Mouse (Mus musculus) CD4-positive, CD25-positive, alpha-beta regulatory T cell, adult 2 months (primary cell): ENCODE results near the gene Adamts15.
A peak's percentile ranks its signal among the peaks of the same experiment; 100 is the strongest.

Source experiments
- DNase-seq: peaks from one replicate; pipeline ENCODE4 v3.0.0-alpha.2; 2012; ENCODE audit warnings: low read depth, low spot score

The Adamts15 gene

DNA sequence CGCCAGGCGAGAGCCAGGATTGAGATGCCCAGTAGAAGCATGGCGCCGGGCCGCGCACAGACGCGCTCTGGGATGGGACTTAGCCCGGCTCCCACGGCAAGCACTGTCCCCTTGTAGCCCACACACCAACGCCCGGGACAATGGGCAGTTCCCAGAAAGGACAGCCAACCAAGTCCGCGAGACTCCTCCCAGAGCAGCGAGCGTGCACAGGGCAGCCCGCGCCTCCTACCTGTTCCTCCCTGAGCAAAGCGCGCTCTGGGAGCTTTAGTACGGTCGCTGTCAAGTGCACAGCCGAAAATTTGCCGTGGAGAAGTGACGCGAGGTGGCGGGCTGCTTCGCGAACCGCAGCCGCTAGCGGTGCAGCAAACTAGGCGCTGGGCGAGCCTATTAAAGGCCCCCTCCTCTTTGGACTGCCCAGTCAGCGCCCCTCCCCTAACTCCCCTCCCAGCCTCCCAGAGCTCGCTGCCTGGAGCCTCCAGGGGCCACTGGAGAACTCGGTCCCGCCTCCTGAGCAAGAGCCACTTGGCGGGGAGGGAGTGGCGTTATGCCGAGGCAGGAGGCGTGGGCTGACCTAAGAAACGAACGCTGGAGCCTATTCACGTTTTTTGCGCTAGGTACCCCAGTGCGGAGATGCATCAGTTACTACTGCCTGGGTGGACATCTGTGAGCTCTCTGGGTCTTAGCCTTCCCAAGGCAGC lies at the start of gene Adamts15:
TSS of gene Adamts15 (minus strand) at position 256 of the 698 bp plus-strand sequence.
- DNase-seq: no peak

DNA sequence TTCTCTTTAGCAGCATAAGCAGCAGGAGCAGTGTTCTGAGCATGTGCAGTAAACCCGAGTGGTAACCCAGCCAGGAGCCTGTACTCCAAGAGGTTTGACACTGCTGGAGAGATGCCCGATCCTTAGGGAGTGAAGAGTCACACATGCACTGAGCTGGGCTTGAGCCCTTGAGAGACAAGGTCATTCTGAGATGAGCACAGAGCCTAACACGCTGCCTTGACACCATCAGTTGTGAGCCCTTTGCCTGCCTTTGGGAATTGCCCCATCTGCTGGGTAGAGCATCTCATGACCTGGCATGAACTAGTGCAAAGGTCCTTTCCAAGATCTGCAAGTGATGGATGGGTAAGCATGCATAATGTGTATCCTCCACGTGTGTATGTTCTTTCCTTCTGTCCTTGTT lies 49.7 kb upstream of the Adamts15 start:
- DNase-seq: no peak

DNA sequence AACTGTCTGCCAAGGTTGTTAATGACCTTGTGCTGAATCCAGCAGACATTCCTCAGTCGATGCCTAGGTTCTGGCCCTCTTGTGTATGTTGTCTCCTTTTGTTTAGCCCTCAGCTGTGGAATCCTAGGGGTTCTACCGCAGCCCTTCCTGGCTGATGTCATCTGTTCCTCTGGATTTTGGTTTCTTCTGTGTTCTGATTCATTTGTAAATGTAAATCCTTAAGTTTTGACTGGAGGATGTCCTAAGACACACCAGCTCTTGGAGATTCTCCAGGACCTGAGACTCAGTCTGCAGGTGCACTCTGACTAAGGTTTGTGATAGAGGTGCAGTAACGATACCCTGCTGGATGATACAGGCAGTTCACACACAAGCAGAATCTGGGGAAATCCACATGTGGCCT lies 47.7 kb upstream of the Adamts15 start:
- no peak for DNase-seq

DNA sequence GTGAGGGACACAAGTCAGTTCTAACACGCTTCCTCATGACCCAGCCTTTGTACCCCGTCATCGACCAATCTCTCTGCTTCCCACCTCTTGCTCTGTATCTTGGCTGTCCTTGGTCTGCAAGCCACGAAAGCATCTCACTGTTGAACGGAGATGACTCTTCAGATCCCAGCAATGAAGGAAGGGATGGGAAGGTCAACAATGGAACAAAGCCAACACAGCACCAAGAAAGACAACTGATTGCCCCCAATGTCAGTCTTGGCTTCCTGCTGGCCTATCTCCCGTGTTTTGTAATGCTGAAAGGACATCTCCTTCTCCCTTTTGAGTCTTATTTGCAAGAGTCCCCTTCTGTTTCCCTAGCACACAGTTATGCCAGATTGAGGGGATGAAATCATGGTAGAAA lies 45.9 kb upstream of the Adamts15 start:
- no peak for DNase-seq

DNA sequence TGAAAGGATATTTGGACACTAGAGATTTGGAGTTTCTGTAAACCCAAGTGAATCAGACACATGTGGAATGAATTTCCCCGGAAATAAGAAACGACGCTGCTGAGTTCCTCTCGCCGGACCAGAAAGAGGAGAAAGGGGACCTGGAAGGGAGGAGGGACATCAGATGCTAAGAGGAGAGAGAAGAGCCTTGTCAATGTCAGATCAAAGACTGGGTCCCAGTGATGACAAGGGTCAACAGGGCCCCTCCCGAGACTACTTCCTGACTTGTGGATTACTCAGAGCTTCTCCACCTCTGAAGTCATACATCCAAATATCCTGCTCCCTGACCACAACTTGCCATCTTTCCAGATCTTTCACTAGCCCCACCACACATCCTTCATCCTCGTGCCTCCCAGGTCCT lies 44.6 kb upstream of the Adamts15 start:
- no peak for DNase-seq

DNA sequence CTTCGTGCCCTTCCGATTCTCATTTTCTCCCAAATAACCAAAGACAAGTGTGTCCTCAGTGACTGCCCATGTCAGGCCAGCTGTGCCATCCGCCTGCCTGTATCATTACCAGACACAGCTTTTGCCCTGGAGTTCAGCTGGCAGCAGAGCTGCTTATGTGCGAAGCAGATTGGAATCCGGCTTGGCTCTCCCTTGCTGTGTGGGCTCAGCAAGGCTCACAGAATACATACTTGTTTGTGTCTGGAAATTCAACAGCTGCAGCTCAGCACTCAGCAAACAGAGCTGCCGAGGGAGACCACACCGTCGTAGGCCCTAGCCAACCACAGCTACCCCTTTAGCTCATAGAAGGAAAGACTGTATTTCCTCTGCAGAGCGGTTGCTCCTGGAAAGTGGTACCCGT lies 42.4 kb upstream of the Adamts15 start:
- DNase-seq: no peak

DNA sequence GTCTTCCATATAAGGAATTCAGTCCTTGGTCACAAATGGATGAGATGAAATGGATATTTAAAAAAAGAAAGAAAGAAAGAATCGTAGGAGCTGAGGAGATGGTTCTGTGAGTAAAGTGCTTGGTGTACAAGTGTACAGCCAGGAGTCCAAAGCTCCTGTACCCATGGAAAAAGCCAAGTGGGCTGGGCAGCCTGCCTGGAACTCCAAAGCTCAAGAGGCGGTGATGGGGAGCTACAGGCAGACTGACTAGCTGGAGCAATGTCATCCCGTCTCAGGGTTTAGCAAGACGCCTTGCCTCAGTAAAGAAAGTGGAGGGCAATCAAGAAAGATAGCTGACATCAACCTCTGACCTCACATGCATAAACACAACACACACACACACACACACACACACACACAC lies 41.5 kb upstream of the Adamts15 start:
- DNase-seq: no peak

DNA sequence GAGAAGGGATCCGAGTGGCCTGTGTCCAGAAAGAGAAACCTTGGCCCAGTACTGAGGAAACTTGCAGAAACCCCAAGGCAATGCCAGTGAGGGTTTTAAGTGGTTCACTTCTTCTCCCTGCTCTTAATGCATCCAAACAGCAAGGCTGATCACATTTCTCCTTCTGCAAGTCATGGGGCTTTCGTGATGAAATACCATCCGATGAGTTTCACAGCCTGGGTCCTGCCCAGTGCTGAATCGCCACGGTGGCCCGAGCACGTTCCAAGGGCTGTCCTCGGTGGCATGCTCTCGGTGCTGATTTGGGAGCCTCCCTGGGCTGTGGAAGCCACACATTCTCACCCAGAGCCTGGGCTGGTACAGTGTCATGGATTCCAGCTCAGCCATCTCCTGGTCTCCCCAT lies 33.0 kb upstream of the Adamts15 start:
- DNase-seq: no peak

DNA sequence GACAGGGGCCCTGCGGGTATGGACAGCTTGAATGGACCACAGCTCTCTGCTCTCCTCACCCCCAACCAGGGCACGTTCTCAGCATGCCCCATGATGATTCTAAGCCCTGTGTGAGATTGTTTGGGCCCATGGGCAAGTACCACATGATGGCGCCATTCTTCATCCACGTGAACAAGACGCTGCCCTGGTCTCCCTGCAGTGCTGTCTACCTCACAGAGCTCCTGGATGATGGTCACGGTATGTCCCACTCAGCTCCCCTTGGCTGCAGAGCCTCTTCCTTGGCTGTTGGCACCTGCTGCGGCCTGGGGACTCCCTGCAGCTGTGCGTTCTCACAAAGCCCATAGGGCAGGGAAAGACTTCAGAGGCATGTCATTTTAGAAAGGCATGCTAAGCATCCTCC lies 31.0 kb upstream of the Adamts15 start:
- DNase-seq: peak; percentile 46

DNA sequence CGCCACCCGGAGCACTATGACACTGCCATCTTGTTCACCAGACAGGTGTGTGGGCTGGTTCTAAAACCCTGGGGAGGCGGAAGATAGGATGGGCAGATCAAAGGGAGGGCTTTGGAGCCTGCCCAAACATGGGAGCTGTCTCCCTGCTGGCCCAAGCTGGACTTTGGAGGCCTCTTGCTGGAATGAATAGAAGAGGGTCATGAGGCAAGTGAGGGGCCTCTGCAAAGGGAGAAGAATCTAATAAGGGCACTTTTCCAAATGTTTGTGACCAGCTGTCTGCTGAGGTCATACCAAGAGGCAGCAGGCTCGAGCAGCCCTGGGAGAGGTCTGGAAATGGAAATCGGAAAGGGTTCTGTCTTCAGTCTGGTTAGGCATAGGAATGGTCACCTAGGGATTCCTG lies 29.2 kb upstream of the Adamts15 start:
- no peak for DNase-seq

DNA sequence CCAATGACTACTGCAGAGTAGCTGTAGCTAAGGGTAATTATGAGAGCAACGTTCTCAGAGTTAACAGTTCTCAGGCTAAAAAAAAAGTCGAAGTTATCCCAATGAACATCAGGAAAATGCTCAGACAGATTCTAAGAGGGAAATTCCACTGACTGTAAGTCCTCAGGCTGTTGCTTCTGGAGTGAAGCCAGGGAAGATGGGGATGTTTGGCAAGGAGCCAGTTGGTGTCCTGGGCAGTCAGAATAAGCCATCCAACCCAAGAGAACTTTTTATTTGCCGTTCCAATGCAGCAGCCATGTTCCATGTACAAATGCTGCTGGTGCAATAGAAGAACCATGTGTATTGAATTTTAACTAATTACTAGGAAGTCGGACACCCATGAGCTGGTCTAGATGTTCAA lies 28.3 kb upstream of the Adamts15 start:
- DNase-seq: no peak

DNA sequence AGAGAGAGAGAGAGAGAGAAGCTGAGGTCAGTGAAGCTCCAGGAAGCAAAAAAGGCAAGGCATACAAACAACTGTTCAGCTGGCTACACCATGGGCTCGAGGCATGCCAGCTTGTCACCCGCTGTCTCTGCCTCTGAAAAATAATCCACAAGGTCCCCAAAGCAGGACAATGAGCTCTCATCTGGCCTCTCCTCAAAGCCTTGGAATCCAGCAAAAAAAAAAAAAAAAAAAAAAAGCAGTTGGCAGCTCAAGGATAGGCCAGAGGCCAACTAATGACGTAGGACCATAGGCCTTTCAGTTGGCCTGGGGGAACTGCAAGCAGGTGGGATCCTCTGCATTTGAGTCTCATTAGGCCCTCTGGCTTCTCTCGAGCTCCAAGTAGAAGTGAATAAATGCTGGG lies 27.7 kb upstream of the Adamts15 start:
- DNase-seq: no peak

DNA sequence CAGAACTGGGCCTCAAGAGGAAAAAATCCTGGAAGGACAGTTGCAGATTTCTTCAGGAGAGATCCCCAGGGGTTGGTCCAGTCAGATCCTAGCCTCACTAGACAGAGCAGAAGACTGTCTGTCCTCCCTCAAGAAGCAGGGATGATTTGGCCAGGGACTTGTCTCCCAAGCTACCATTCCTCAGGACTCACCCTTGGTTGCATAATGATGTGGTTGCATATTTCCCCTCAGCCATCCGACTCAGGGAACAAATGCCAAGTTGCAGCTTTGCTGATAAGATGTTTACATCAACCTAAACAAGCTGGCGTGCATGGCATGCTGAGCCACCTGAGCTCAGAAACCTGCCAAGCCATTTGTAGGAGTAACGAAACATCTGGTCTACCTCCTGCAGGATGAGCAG lies 27.2 kb upstream of the Adamts15 start:
- no peak for DNase-seq

DNA sequence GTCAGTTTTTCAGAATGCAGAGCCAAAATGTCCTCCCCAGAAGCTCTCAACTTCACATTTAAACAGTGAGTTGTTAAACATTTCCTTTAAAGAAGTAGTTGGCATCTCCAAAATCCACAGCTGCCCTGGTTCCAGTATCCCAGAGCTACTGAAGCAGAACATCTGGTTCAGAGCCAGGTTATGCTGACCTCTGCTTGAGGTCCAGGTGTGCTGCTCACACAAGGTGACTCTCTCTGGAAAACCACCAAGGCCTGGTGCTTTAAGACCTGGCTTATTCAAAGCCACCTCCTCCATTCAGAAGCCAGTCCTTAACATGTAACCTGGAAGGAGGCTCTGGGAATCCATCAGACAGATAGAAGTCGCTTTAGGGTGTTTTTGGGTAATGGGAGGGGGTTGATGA lies 23.0 kb upstream of the Adamts15 start:
- DNase-seq: no peak

DNA sequence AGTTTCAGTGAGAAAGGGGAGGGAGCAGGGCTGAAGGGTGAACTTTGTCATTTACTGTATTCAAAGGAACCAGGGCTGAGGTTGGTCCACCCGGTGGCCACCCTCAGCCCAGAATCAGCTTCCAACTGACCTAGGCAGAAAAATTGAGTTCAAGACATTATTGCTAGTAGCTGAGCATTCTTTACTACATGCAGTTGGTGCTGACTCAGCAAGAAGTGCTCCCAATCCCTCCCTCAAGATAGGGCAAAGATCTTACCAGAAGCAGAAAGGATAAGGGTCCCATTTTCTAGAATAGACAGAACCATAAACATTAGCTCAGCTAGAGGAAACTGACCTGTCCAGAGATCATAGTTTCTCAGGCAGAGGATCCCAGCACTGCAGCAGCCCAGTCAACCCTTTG lies 22.0 kb upstream of the Adamts15 start:
- no peak for DNase-seq

DNA sequence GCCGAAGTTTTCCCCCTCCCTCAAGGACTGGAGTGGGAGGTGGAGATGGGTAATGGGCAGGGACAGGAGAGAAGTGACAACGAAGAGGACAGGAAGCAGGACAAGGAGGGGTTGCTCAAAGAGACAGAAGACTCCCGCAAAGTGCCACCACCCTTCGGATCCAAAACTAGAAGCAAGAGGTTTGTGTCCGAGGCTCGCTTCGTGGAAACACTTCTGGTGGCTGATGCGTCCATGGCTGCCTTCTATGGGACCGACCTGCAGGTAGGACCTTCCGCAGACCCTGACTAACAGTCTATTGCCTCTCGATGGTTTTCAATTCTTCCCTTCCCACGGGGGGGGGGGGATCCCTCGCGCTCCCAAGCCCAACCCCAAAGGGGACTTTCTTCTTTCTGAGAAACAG lies 21.1 kb upstream of the Adamts15 start:
- no peak for DNase-seq

DNA sequence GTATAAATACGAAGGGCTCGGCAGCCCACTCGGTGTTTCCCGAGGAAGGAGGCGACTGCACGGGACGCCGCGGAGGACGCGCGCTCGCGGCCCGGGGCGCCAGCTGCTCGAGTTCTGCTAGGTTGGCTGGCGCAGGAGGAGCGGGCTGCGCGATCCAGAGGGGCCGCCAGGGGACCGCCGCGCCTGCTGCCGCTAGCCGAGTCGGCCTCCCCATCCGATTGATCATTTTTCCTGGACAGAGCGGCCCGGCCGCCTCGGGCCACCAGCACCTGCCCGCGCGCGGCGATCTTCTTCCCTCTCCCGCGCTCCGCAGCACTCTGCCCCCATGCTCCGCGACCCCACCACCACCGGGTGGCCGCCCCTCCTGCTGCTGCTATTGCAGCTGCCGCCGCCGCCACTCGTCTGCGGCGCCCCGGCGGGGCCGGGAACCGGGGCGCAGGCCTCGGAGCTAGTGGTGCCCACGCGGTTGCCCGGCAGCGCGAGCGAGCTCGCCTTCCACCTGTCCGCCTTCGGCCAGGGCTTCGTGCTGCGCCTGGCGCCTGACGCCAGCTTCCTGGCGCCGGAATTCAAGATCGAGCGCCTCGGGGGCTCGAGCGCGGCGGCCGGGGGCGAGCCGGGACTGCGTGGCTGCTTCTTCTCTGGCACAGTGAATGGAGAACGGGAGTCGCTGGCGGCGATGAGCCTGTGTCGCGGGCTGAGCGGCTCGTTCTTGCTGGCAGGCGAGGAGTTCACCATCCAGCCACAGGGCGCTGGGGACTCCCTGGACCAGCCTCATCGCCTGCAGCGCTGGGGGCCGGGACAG lies 20.5 kb upstream of the Adamts15 start, which contains the start of gene Adamts8:
TSS of gene Adamts8 (plus strand) at position 51 of the 802 bp plus-strand sequence.
- DNase-seq: peak; percentile 3

DNA sequence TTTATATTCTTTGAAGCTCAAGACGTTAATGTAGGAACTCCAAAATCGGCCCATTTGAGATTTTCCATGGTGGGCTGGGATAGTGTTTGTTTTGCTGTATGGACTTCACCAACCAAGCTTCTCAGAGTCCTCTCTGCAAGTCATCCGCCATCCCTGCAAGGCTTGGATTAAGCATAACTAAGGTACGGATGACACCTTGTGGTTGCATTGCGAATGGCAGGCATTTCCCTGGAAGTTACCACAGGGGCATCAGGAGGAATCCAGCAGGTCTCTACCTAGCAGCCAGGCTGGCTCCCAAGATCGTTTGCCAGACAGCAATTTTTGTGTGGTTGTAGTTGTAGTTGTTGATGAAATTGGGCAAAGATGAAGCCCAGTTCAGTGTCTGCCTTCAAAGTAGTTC lies 18.1 kb upstream of the Adamts15 start:
- peak; percentile 64 for DNase-seq

DNA sequence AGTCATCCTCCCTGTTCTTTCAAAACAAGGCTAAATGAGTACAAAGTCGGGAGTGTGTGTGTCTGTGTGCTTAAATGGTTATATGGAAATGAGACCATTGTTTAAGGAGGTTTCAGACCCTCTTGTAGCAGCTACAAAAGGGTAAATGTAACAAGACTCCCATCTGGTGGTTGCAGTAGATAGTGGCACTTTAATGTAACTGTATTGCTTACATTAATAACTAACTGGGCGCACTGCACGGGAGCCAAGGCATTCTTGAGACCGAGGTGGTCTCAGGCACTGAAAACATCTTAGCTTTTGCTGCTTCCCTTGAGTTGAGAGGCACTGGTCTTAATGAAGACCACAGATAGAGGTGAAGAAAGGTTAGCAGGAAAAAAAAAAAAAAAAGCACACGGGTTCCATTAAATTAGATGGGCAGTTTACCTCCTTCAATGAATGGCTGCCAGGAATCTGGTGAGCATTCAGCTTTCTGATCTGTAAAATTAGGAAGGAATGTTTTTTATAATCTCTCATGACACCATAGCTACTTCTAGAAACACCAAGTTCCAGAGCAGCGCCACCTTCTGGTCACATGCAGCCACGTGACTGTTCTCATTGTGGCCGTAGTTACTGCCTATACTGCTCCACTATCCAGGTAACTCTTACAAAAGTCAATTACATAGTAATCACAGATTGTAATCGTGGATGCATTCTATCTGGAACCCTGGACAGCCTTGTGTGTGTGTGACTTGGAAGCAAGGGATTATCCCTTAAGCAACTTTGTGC lies 14.6 kb upstream of the Adamts15 start:
- DNase-seq: peak; percentile 38

DNA sequence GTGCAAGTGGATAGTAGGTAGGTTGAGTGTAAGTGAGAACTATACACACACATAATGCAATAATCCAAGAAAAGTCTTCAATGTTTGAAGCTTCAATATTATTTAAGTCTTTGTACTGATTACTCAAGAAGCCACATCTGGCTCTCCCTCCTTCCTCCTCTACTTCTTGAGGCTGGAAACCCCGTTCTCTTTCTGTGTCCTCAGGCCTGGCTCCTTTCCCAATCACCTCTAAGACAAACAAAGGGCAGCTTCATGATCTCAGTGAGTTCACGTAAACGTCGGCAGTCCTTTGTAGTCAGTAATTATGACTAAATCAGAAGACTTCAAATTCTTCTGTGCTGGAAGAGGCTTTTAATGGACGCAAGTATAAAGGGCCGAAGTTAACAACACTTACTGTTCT lies 12.6 kb upstream of the Adamts15 start:
- DNase-seq: no peak

DNA sequence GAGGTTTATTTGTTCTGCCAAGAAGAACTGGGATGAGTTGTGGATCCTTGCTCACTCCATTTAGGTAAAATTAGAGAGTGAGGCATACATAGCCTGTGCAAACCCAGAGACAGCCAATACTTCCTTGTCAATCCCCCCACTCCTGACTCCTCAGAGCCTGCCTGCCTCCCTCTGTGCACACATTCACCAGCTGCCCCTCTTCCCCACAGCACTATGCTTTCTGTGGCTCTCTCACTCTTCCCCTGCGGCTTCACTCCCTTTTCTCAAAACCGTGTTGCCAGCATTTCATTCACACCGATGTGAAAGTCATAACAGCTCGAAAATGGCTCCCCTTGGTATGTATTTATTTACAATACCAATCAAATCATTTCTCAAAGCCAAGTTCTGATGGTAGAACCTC lies 10.1 kb upstream of the Adamts15 start:
- no peak for DNase-seq

DNA sequence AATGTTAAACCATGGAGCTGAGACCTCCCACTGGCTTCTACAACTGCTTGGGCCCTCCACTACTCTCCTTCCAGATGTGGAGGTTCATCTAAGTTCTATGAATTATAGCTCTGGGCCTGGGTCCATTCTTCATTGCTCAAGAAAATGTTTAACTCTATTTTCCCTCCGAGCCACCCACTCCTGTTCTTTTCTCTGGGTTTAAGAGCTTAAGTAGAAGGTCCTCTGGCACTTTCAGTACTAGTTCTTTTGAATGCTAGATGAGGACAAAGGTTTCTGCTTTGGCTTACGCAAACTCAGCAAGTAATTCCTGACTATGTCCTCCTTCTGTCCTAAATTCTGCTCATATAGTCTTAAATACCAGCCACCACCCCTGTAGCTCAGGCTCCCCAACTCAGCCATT lies 6.5 kb upstream of the Adamts15 start:
- DNase-seq: no peak
